Mouse (Mus musculus) urinary bladder, postnatal 10 days (tissue): ENCODE measurements around the gene Tifab.
A peak's percentile ranks its signal among the peaks of the same experiment; 100 is the strongest.
"Not testable (repeated sequence)": the region's sequence is repeated elsewhere in the genome, so short reads cannot be mapped to it uniquely, and the experiment has no call there.

Experiments used
- DNase-seq: peaks from one replicate; pipeline ENCODE4 v3.0.0; 2022; ENCODE audit warnings: low spot score

Tifab gene

DNA sequence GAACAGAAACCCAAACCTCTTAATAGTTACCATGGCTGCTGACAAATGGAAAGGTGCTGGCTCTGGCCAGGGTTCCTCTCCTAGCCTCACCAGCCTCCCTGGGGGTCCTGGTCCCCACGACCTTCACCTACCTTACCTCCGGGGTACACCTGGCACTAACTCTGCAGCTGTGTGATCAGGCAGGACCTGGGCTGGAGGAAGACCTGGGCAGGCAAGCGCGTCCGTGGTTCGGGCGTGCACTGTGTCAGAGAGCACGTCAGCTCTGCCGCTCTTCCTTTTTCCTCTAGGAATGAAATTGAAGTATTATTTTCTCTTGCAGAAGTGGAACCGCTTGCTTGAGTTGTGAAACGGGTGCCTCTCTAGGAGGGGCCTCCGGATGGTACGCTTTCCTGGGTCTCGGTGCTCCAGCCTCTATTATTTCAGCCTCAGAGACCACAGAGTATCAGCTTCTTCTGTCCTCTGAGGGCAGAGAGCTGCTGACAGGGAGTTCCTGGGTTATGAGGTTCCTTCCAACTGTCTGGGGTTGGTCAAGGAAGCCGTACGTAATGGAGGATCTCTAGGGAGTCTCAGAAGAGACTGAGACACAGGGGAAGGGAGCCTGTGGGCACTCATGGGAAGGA, at the start of gene Tifab:
Tifab (minus strand) TSS at position 470 of the 620 bp plus-strand sequence.
- no peak for DNase-seq

DNA sequence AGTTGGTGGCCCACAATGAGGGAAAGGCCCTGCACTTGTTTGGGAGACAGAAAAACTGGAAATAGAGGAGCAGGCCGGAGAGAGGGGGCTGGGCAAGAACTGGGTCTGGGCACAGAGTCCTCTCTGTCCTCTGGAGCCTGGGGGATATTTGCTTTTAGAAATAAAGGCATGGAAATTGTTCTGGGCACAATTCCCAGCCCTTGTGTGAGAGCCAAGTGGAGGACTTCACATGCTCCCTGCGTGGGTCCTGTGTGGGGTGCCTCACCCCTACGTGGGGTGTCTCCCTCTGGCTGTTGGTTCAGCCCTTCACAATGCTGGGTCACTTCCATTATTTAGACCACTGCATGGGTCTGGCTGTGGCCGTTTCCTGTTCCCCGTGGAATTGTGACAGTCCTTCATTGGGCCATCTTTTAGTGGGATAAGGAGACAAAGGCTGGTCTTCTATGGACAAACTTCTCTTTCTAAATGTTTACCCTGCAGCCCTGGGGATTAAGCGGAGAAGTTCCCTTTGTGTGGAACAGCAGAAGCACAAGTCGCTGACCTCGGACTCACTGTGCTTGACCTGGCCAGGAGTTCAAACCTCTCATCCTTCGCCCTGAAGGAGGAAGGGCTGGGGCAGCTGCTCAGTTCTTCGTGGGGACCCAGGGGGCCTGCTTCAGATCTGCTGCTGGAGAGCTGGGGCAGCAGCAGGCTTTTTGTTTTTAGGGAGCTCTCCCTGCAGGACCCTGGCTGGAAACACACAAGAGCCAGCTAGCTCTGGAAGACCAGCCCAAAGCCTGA, 47.7 kb upstream of the Tifab start:
- no peak for DNase-seq

- no peak for DNase-seq
These were observed 44.9 kb upstream of the Tifab start for GRCm38 (mm10) chr13:56223625-56224024.

GRCm38 (mm10) chr13:56222849-56223246, 44.2 kb upstream of the Tifab start:
- no peak for DNase-seq

- no peak for DNase-seq
These were observed 43.5 kb upstream of the Tifab start for GRCm38 (mm10) chr13:56221995-56222848.

- no peak for DNase-seq
These were observed 42.6 kb upstream of the Tifab start for GRCm38 (mm10) chr13:56221129-56221910.

GRCm38 (mm10) chr13:56219254-56219653, 40.6 kb upstream of the Tifab start:
- no peak for DNase-seq

- DNase-seq: no peak
These were observed 37.4 kb upstream of the Tifab start for GRCm38 (mm10) chr13:56216090-56216489.

- DNase-seq: no peak
These were observed 35.9 kb upstream of the Tifab start for GRCm38 (mm10) chr13:56214633-56215032.

DNA sequence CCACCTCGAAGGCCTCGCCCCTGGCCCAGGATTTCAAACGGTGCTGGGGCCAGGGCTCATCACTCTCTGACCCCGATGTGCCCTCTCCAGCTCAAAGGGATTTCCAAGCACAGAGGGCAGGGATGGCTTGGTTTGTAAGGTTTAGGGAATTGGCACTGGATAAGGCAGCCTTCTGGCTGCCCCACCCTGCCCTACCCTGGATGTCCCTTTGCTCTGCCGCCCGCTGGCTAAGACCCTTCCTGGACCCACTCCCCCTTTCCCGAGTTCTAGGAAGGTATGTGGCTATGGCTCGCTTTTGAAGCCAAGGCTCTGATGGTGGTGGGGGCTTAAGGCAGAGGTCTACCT, 30.4 kb upstream of the Tifab start:
- no peak for DNase-seq

DNA sequence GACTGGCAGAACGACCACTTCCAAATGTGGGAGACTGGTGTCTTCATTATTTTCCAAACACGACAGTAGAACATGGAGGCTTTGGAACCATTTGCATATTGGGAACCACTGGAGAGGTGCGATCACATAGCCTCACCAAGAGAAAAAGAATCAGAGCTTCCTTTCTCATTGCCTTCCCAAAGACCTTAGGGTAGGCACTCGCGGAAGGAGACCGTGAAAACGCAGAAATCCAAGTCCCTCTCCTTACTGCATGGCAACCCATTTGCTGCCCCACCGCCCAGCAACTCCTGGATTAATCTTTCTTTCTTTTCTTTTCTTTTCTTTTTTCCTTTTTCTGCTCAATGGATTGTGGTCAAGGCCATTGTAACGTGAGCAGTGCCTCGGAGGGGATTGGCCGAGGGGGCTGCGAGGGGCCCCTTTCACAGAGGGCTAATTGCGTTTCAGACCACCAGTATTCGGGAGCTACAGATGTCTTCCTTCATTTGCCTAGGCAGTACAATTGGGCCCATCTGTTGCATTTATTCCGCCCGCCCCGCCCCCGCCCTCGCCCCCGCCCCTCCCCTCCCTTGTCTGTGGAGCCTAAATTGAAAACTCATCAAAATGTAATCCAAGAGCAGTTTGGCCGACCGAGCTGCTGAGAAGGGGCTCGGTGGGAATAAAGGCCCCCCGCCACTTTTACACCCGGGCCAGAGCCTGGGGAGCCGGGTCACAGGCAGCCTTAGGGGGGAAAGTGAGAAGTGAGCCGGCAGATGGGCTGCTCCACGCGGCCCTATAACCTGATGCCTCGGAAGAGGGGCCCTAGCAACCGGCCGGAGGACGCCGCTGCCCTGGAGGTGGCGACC, 29.8 kb upstream of the Tifab start:
- DNase-seq: no peak

GRCm38 (mm10) chr13:56199506-56199905, 20.8 kb upstream of the Tifab start:
- no peak for DNase-seq

- peak; percentile 54 for DNase-seq
These were observed 19.0 kb upstream of the Tifab start for GRCm38 (mm10) chr13:56197473-56198266.

GRCm38 (mm10) chr13:56197031-56197430, 18.3 kb upstream of the Tifab start:
- no peak for DNase-seq

- DNase-seq: not testable (repeated sequence)
These were observed 17.1 kb upstream of the Tifab start for GRCm38 (mm10) chr13:56195824-56196223.

GRCm38 (mm10) chr13:56194181-56194580, 15.5 kb upstream of the Tifab start:
- not testable (repeated sequence) for DNase-seq

DNA sequence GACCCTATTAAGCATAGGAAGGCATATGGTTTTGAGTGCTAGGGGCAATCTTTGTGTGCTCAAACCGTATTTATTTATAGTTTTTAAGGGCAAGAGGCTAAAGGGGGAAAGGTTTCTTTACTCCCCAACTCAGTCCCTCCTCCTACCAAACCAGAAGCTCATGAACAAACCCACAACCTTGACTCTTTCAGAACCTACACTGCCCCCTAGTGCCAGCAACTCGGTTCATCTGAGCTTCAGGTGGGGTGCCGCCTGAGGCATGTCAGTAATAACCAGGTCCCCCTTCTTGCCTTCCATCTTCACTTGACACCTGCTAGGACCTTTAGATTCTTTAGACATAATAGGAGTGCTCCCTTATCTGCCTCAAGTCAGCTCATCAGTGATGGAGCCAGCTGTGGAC, 12.5 kb upstream of the Tifab start:
- no peak for DNase-seq

DNA sequence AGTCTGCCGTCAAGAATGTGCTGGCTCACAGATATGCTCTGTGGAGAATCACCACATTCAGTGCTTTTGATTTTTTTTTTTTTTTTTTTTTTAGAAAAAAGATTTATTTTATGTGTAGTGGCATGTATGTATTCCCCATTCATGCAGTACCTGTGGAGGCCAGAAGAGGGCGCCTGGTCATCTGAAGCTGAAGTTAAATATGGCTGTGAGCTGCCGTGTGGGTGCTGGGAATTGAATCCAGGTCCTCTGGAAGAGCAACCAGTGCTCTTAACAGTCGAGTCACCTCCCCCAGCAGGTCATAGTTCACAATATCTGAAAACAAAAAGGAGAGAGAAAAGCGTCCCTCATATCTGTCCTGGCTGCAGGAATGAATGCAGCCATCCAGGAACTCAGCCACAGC, 11.0 kb upstream of the Tifab start:
- DNase-seq: no peak

DNA sequence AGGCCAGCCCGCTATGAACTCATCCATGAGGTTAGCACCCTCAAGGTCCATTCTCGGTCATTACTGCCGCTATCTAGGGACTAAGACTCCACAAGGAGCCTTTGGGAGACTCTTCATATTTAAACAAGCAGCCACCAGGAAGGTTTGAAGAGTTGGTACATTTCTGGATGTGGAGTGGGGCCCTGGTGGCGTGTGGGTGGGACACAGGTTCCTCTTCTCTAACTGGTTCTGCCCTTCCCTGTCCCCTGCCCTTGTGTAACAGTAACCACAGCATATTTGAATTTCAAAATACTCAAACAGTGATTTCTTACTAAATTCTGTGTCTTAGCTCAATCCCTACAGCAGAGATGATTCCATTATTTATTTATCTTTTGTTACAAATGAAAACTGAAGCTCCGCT, 5.0 kb upstream of the Tifab start:
- DNase-seq: no peak

DNA sequence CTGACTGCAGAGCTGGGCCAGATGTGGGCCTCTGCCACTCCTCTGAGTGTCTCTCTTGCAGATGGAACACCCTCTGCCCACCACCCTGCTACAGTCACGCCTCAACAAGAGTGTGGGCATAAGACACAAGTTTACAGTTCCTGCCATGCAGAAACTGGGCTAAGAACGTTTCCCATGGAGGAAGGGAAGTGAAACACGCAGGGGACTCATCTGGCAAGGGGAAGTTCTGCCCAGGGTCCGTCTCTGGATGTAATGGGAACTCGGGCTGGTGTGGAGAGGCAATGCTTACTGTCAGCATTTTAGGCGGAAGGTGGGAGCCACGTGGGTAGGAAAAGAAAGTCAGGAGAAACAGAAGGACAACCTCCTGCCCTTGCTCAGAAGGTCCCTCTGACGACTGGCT, 2.7 kb upstream of the Tifab start:
- no peak for DNase-seq
